Mouse (Mus musculus) limb, embryonic 11.5 days (tissue): ENCODE measurements around the gene Kcnma1. TPM values are rescaled to one million over a fixed set of nuclear protein-coding genes. Genes with fewer than 3 reads are reported as not detected.

Experiments used
- ATAC-seq: fragments of 200-750 bp; cut with Nextera tagmentation; 2 replicates; pipeline ENCODE4 v1.8.0; 2017; ENCODE audit warnings: low read depth; ENCODE audit not compliant: insufficient number of reproducible peaks, low FRiP score, low TSS enrichment
- DNase-seq: peaks from one replicate; pipeline ENCODE4 v3.0.0-alpha.2; 2015; ENCODE audit warnings: low spot score
- H3K27ac ChIP-seq: fragments of 300-500 bp; sonication (generic); replicated peaks from 2 replicates; pipeline ENCODE4 v1.5.1; 2014; ENCODE audit warnings: low read depth, mild to moderate bottlenecking, low read length
- H3K27me3 ChIP-seq: fragments of 300-500 bp; sonication (generic); 2 replicates; pipeline ENCODE4 v1.6.1; 2014; ENCODE audit warnings: mild to moderate bottlenecking, low read length, mixed read lengths; ENCODE audit not compliant: control insufficient read depth, insufficient read depth
- H3K36me3 ChIP-seq: fragments of 300-500 bp; sonication (generic); 2 replicates; pipeline ENCODE4 v1.6.1; 2014; ENCODE audit warnings: mild to moderate bottlenecking, low read length, moderate library complexity, mixed read lengths; ENCODE audit not compliant: control insufficient read depth, insufficient read depth
- H3K4me1 ChIP-seq: fragments of 300-500 bp; sonication (generic); 2 replicates; pipeline ENCODE4 v1.6.1; 2014; ENCODE audit warnings: low read length, mixed read lengths; ENCODE audit not compliant: control insufficient read depth, insufficient read depth
- H3K4me2 ChIP-seq: fragments of 300-500 bp; sonication (generic); 2 replicates; pipeline ENCODE4 v1.6.1; 2014; ENCODE audit warnings: low read depth, mild to moderate bottlenecking, moderate library complexity; ENCODE audit not compliant: severe bottlenecking
- H3K4me3 ChIP-seq: fragments of 300-500 bp; sonication (generic); 2 replicates; pipeline ENCODE4 v1.5.1; 2014; ENCODE audit warnings: low read depth, low read length
- H3K9ac ChIP-seq: fragments of 300-500 bp; sonication (generic); 2 replicates; pipeline ENCODE4 v1.6.1; 2014; ENCODE audit warnings: mild to moderate bottlenecking, low read length
- H3K9me3 ChIP-seq: fragments of 300-500 bp; sonication (generic); 2 replicates; pipeline ENCODE4 v1.6.1; 2016; ENCODE audit warnings: low read length; ENCODE audit not compliant: control insufficient read depth
- WGBS: fragments of 180-500 bp; shearing (Covaris S2); extraction: QIAGEN DNeasy Blood & Tissue Kit; methylation state at CpG from one replicate; pipeline ENCODE4 v1.1.7; 2014; 5-methylcytosine and 5-hydroxymethylcytosine counted together
- polyA plus RNA-seq: library from polyadenylated mRNA; unstranded; fragments of >200 nt; fragmentation: Nextera tagmentation; extraction: Ambion mirVana; gene quantifications from 2 replicates; pipeline ENCODE4 v1.2.1, GENCODE M21; 2014

Gene Kcnma1
- polyA plus RNA-seq, 1 experiment from 2014 or later, result 0.80 TPM

- WGBS, result 78% methylated on average over 8 of the region's 8 CpGs
- Histone ChIP-seq H3K9me3 (no peaks in the 10 kb centered on the region), H3K4me1 (peaks cover 4% of the 10 kb centered on the region; the same call in 1 of the 2 replicates), H3K4me3 (no peak overlapping the region), H3K9ac (no peak overlapping the region), H3K36me3 (no peaks in the 10 kb centered on the region), H3K27ac (no peak overlapping the region), H3K4me2 (no peak overlapping the region), H3K27me3 (no peaks in the 10 kb centered on the region)
- DNase-seq (no peak), ATAC-seq (no peak)
Measured at GRCm38 (mm10) chr14:23782845-23783609, 231.3 kb downstream of the Kcnma1 start.

GRCm38 (mm10) chr14:23774542-23774941 lies 239.7 kb downstream of the Kcnma1 start:
- Histone ChIP-seq H3K4me3 (no peak overlapping the region), H3K27me3 (no peaks in the 10 kb centered on the region), H3K27ac (no peak overlapping the region), H3K9ac (no peak overlapping the region), H3K9me3 (no peaks in the 10 kb centered on the region), H3K36me3 (no peaks in the 10 kb centered on the region), H3K4me2 (no peak overlapping the region), H3K4me1 (no peaks in the 10 kb centered on the region)
- WGBS, result 77% methylated on average over 2 of the region's 2 CpGs
- no peak for ATAC-seq
- no peak for DNase-seq

GRCm38 (mm10) chr14:23772685-23773084 lies 241.6 kb downstream of the Kcnma1 start:
- 67% methylated on average over 3 of the region's 3 CpGs for WGBS
- Histone ChIP-seq H3K9ac (no peak overlapping the region), H3K27ac (no peak overlapping the region), H3K27me3 (no peaks in the 10 kb centered on the region), H3K4me2 (no peak overlapping the region), H3K4me3 (no peak overlapping the region), H3K4me1 (no peaks in the 10 kb centered on the region), H3K9me3 (no peaks in the 10 kb centered on the region), H3K36me3 (no peaks in the 10 kb centered on the region)
- ATAC-seq (no peak), DNase-seq (no peak)

GRCm38 (mm10) chr14:23771794-23772193 lies 242.5 kb downstream of the Kcnma1 start:
- no peak overlapping the region for H3K4me3 ChIP-seq
- no peaks in the 10 kb centered on the region for H3K27me3 ChIP-seq
- no peak overlapping the region for H3K4me2 ChIP-seq
- no peak for ATAC-seq
- no peaks in the 10 kb centered on the region for H3K9me3 ChIP-seq
- H3K27ac ChIP-seq, result no peak overlapping the region
- 48% methylated on average over 1 of the region's 1 CpGs for WGBS
- no peak overlapping the region for H3K9ac ChIP-seq
- no peaks in the 10 kb centered on the region for H3K4me1 ChIP-seq
- no peak for DNase-seq
- H3K36me3 ChIP-seq, result no peaks in the 10 kb centered on the region

GRCm38 (mm10) chr14:23762471-23762870 lies 251.8 kb downstream of the Kcnma1 start:
- H3K27ac ChIP-seq, result no peak overlapping the region
- no peaks in the 10 kb centered on the region for H3K4me1 ChIP-seq
- ATAC-seq (no peak), DNase-seq (no peak)
- H3K27me3 ChIP-seq, result no peaks in the 10 kb centered on the region
- 83% methylated on average over 2 of the region's 2 CpGs for WGBS
- H3K4me3 ChIP-seq, result no peak overlapping the region
- H3K9me3 ChIP-seq, result no peaks in the 10 kb centered on the region
- H3K9ac ChIP-seq, result no peak overlapping the region
- H3K36me3 ChIP-seq, result no peaks in the 10 kb centered on the region
- H3K4me2 ChIP-seq, result no peak overlapping the region

- Histone ChIP-seq H3K9ac (no peak overlapping the region), H3K27ac (no peak overlapping the region), H3K36me3 (no peaks in the 10 kb centered on the region), H3K27me3 (no peaks in the 10 kb centered on the region), H3K4me3 (no peak overlapping the region), H3K4me2 (no peak overlapping the region), H3K9me3 (no peaks in the 10 kb centered on the region), H3K4me1 (no peaks in the 10 kb centered on the region)
- no peak for DNase-seq
- WGBS, result 89% methylated on average over 5 of the region's 5 CpGs
- no peak for ATAC-seq
Measured at GRCm38 (mm10) chr14:23759626-23760025, 254.7 kb downstream of the Kcnma1 start.

GRCm38 (mm10) chr14:23758421-23758820 lies 255.9 kb downstream of the Kcnma1 start:
- Histone ChIP-seq H3K9ac (no peak overlapping the region), H3K36me3 (no peaks in the 10 kb centered on the region), H3K27me3 (no peaks in the 10 kb centered on the region), H3K4me3 (no peak overlapping the region), H3K27ac (no peak overlapping the region), H3K4me2 (no peak overlapping the region), H3K9me3 (no peaks in the 10 kb centered on the region), H3K4me1 (no peaks in the 10 kb centered on the region)
- 59% methylated on average over 1 of the region's 1 CpGs for WGBS
- DNase-seq, result no peak
- no peak for ATAC-seq

GRCm38 (mm10) chr14:23748011-23748410 lies 266.3 kb downstream of the Kcnma1 start:
- Histone ChIP-seq H3K4me3 (no peak overlapping the region), H3K9ac (no peak overlapping the region), H3K4me1 (no peaks in the 10 kb centered on the region), H3K27me3 (no peaks in the 10 kb centered on the region), H3K4me2 (no peak overlapping the region), H3K27ac (no peak overlapping the region), H3K36me3 (no peaks in the 10 kb centered on the region), H3K9me3 (no peaks in the 10 kb centered on the region)
- ATAC-seq (no peak), DNase-seq (no peak)
- 79% methylated on average over 2 of the region's 2 CpGs for WGBS

- Histone ChIP-seq H3K4me3 (no peak overlapping the region), H3K9ac (no peak overlapping the region), H3K4me2 (no peak overlapping the region), H3K9me3 (no peaks in the 10 kb centered on the region), H3K4me1 (no peaks in the 10 kb centered on the region), H3K27ac (no peak overlapping the region), H3K36me3 (no peaks in the 10 kb centered on the region), H3K27me3 (no peaks in the 10 kb centered on the region)
- WGBS, result 85% methylated on average over 4 of the region's 4 CpGs
- DNase-seq (no peak), ATAC-seq (no peak)
Measured at GRCm38 (mm10) chr14:23746976-23747375, 267.3 kb downstream of the Kcnma1 start.
